Mouse (Mus musculus) neural tube, embryonic 15.5 days (tissue): ENCODE results near the gene Rnf115. TPM values are rescaled to one million over a fixed set of nuclear protein-coding genes. Genes with fewer than 3 reads are reported as not detected.

Experiments
- ATAC-seq: fragments of 200-750 bp; cut with Nextera tagmentation; 2 replicates; pipeline ENCODE4 v1.8.0; 2017; ENCODE audit warnings: mild to moderate bottlenecking, moderate TSS enrichment, moderate library complexity; ENCODE audit not compliant: low FRiP score
- H3K27ac ChIP-seq: fragments of 300-500 bp; sonication (generic); replicated peaks from 2 replicates; pipeline ENCODE4 v1.5.1; 2015; ENCODE audit warnings: mild to moderate bottlenecking, inconsistent platforms
- H3K27me3 ChIP-seq: fragments of 300-500 bp; sonication (generic); replicated peaks from 2 replicates; pipeline ENCODE4 v1.6.1; 2015; ENCODE audit warnings: inconsistent platforms
- H3K36me3 ChIP-seq: fragments of 300-500 bp; sonication (generic); 2 replicates; pipeline ENCODE4 v1.6.1; 2015; ENCODE audit warnings: inconsistent platforms
- H3K4me1 ChIP-seq: fragments of 300-500 bp; sonication (generic); 2 replicates; pipeline ENCODE4 v1.6.1; 2015; ENCODE audit warnings: inconsistent platforms
- H3K4me2 ChIP-seq: fragments of 300-500 bp; sonication (generic); 2 replicates; pipeline ENCODE4 v1.6.1; 2015; ENCODE audit warnings: inconsistent platforms, mild to moderate bottlenecking, moderate library complexity
- H3K4me3 ChIP-seq: fragments of 300-500 bp; sonication (generic); replicated peaks from 2 replicates; pipeline ENCODE4 v1.5.1; 2015; ENCODE audit warnings: mild to moderate bottlenecking, inconsistent platforms
- H3K9ac ChIP-seq: fragments of 300-500 bp; sonication (generic); replicated peaks from 2 replicates; pipeline ENCODE4 v1.6.1; 2015; ENCODE audit warnings: mild to moderate bottlenecking, inconsistent platforms
- H3K9me3 ChIP-seq: fragments of 300-500 bp; sonication (generic); replicated peaks from 2 replicates; pipeline ENCODE4 v1.6.1; 2016; ENCODE audit warnings: inconsistent platforms
- WGBS: fragments of 180-500 bp; shearing (Covaris S2); methylation state at CpG from one replicate; pipeline ENCODE4 v1.1.7; 2015; ENCODE audit warnings: mixed read lengths; 5-methylcytosine and 5-hydroxymethylcytosine counted together
- polyA plus RNA-seq: library from polyadenylated mRNA; unstranded; fragments of >200 nt; fragmentation: Nextera tagmentation; extraction: Ambion mirVana; gene quantifications from 2 replicates; pipeline ENCODE4 v1.2.1, GENCODE M21; 2015

Rnf115 gene
- polyA plus RNA-seq, 1 experiment from 2014 or later: 77.9 TPM

DNA sequence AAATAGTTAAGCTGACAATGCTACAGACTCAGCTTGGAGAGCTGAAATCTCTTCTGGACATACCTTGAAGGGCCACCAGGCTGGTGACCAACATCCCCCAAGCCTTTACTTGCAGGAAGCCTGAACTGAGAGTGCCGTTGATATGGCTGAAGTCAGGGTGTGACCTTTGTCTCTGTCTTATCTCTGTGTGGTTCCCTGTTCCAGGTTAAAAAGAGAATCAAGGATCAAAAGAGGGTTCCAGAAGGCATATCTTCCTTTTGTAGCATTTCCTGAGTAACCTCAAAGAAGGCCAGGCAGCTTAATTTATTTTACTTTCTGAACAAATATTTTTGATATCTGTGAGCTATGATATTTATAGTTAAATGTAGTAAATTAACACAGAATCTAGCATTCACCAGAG, 74.8 kb downstream of the Rnf115 start:
- ATAC-seq: no peak
- Histone ChIP-seq H3K36me3 (no peaks in the 10 kb centered on the region; the same call in 1 of the 2 replicates), H3K27me3 (no peaks in the 10 kb centered on the region), H3K27ac (no peak overlapping the region), H3K9ac (no peak overlapping the region), H3K9me3 (no peaks in the 10 kb centered on the region), H3K4me2 (no peak overlapping the region), H3K4me3 (no peak overlapping the region), H3K4me1 (no peaks in the 10 kb centered on the region)
- 80% methylated on average over 1 of the region's 1 CpGs for WGBS

DNA sequence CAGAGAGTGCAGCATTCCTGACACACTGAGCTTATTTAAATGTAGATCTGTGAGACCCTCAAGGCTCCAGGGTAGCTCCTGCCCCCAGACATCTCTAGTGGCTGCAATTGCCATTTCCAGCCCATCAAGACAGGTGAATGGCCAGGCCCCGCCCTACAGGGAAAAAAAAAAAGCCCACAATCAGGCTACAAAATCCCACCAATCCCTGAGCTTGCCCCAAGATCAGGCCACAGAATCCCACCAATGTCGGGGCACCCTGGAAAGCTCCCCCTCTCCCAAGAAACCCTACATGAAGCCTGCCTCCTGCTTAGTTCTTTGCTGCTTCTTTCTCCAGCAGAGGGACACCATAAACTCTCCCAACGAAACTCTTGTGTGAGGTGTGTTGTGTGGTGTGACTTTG, 80.7 kb downstream of the Rnf115 start:
- Histone ChIP-seq H3K4me3 (no peak overlapping the region), H3K36me3 (no peaks in the 10 kb centered on the region; the same call in 1 of the 2 replicates), H3K27ac (no peak overlapping the region), H3K27me3 (no peaks in the 10 kb centered on the region), H3K9me3 (no peaks in the 10 kb centered on the region), H3K4me2 (no peak overlapping the region), H3K4me1 (0 out of 2 replicates have a peak, but pooled peaks cover under 1% of the 10 kb centered on the region), H3K9ac (no peak overlapping the region)
- 78% methylated on average over 3 of the region's 3 CpGs for WGBS
- no peak for ATAC-seq

DNA sequence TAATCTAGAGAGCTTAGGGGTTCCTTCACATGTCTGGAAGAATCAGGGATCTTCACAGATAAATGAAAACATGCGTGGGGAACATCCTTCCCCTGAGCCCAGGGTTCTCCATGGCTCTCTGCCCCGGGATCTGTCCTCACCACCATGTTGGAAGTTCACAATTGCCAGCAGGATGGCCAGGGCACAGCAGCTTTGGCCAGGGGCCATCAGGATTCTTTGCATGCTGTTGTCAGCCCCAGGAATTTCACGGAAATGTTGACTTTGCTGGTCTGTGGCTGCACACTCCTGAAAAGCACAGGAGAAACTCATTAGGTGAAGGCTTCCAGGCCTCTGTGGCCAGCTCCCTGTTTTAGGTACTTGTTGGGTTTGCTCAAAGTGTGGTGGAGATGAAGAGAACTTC, 81.2 kb downstream of the Rnf115 start:
- H3K9ac ChIP-seq: no peak overlapping the region
- H3K4me1 ChIP-seq: peaks cover 5% of the 10 kb centered on the region; the same call in 1 of the 2 replicates
- no peaks in the 10 kb centered on the region; the same call in 1 of the 2 replicates for H3K36me3 ChIP-seq
- 82% methylated on average over 3 of the region's 3 CpGs for WGBS
- no peak overlapping the region for H3K4me2 ChIP-seq
- H3K27ac ChIP-seq: no peak overlapping the region
- no peaks in the 10 kb centered on the region for H3K27me3 ChIP-seq
- no peak for ATAC-seq
- no peaks in the 10 kb centered on the region for H3K9me3 ChIP-seq
- no peak overlapping the region for H3K4me3 ChIP-seq

- 90% methylated on average over 3 of the region's 3 CpGs for WGBS
- no peak for ATAC-seq
Observed at GRCm38 (mm10) chr3:96811232-96811631, 83.8 kb downstream of the Rnf115 start.

DNA sequence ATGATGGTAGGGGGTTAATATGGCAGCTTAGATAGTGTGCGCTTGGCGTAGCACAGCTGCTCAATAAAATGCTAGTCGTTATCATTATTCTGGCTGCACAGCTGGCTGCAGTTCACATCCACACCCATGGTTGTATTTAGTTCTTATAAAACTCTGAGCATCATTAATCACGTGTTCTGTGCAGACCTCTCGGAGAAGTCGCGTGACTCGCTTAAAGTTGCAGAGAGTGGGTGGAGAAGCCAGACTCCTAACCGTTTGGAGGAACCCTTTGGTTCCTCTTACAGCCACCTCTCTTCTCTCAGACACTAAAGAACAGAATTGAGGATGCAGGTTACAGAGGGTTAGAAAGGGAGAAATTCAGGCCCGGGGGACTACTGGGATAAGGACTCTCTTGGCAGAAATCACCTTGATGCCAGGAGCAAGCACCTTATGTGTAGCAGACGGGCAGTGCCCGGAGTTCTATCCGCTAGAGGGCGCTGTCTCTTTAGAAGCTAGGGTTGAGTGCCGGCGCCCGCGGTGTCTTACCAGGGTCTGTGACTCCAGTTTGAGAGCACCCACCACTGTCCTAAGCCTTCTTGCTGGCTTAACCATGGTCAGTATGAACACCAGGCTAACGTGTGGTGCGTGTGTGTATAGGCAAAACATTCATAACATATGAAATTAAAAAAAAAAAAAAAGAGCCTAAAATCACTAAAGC, 85.1 kb downstream of the Rnf115 start:
- no peak for ATAC-seq
- peak overlapping the region; percentile 30; the same call in 1 of the 2 replicates for H3K4me2 ChIP-seq
- no peaks in the 10 kb centered on the region for H3K9me3 ChIP-seq
- no peak overlapping the region for H3K9ac ChIP-seq
- H3K27ac ChIP-seq: no peak overlapping the region
- 50% methylated on average over 20 of the region's 20 CpGs for WGBS
- H3K4me1 ChIP-seq: peaks cover 7% of the 10 kb centered on the region; the same call in 1 of the 2 replicates
- no peak overlapping the region for H3K4me3 ChIP-seq
- H3K36me3 ChIP-seq: no peaks in the 10 kb centered on the region
- H3K27me3 ChIP-seq: no peaks in the 10 kb centered on the region

More at GRCm38 (mm10) chr3:96811232-96811631, 83.8 kb downstream of the Rnf115 start:
- Histone ChIP-seq H3K9me3 (no peaks in the 10 kb centered on the region), H3K36me3 (no peaks in the 10 kb centered on the region), H3K4me1 (peaks cover 7% of the 10 kb centered on the region; the same call in 1 of the 2 replicates), H3K4me3 (no peak overlapping the region), H3K27me3 (no peaks in the 10 kb centered on the region), H3K4me2 (no peak overlapping the region), H3K9ac (no peak overlapping the region), H3K27ac (no peak overlapping the region)

DNA sequence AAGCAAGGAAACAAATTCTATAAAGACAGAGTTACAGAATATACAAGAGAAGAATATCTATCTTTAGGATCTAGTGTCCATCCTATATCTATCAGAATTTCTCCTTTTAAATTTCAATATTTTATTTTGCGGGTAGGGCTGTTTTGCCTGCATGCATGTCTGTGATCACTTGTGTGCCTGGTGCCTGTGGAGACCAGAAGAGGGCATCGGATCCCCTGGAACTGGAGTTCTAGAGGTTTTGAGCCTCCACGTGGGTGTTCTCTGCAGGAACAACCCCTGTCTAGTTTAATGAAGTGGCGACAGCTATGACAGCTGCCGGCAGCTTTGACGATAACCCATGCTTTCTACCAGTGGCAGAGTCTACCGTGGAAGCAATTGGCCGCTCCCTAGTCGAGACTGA, 85.6 kb downstream of the Rnf115 start:
- Histone ChIP-seq H3K4me2 (0 out of 2 replicates have a peak overlapping the region, but pooled peaks have one; percentile 30), H3K4me3 (no peak overlapping the region), H3K27ac (no peak overlapping the region), H3K9me3 (no peaks in the 10 kb centered on the region), H3K27me3 (no peaks in the 10 kb centered on the region), H3K4me1 (peaks cover 7% of the 10 kb centered on the region; the same call in 1 of the 2 replicates), H3K9ac (no peak overlapping the region), H3K36me3 (no peaks in the 10 kb centered on the region)
- no peak for ATAC-seq
- WGBS: 36% methylated on average over 9 of the region's 9 CpGs

GRCm38 (mm10) chr3:96813591-96814244, 86.3 kb downstream of the Rnf115 start:
- ATAC-seq: no peak; the same call in 1 of the 2 replicates
- Histone ChIP-seq H3K4me1 (peaks cover 7% of the 10 kb centered on the region; the same call in 1 of the 2 replicates), H3K27me3 (no peaks in the 10 kb centered on the region), H3K36me3 (no peaks in the 10 kb centered on the region), H3K9me3 (no peaks in the 10 kb centered on the region), H3K4me2 (no peak overlapping the region), H3K9ac (no peak overlapping the region), H3K4me3 (no peak overlapping the region), H3K27ac (no peak overlapping the region)
- 71% methylated on average over 7 of the region's 7 CpGs for WGBS

DNA sequence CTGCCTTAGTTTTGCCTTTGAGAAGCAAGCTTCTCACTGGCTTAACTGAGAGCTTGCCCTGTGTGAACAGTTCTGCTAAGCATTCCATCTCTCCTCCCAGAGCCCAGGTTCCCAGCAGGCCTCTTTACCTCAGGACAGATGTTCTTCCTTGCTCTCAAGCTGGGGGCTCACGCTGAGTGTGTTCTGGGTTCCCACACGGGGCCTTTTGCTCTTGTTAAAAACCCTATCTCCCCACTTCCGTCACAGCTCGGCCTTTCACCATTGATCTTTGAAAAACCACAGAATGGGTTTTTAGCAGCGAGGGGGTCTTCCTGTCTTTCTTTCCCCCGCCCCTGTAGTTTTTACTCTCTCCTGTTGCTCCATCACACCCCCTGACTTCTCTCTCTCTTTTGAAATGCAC, 86.9 kb downstream of the Rnf115 start:
- H3K36me3 ChIP-seq: no peaks in the 10 kb centered on the region
- no peaks in the 10 kb centered on the region for H3K9me3 ChIP-seq
- no peak overlapping the region for H3K4me2 ChIP-seq
- H3K4me1 ChIP-seq: peaks cover 7% of the 10 kb centered on the region; the same call in 1 of the 2 replicates
- WGBS: 56% methylated on average over 6 of the region's 6 CpGs
- H3K27ac ChIP-seq: no peak overlapping the region
- no peak for ATAC-seq
- no peak overlapping the region for H3K4me3 ChIP-seq
- no peaks in the 10 kb centered on the region for H3K27me3 ChIP-seq
- no peak overlapping the region for H3K9ac ChIP-seq

GRCm38 (mm10) chr3:96820116-96820915, 92.9 kb downstream of the Rnf115 start:
- WGBS: 83% methylated on average over 6 of the region's 6 CpGs
- H3K4me2 ChIP-seq: no peak overlapping the region
- no peak overlapping the region for H3K4me3 ChIP-seq
- no peak overlapping the region for H3K27ac ChIP-seq
- no peak for ATAC-seq
- H3K4me1 ChIP-seq: 0 out of 2 replicates have a peak, but pooled peaks cover 2% of the 10 kb centered on the region
- H3K27me3 ChIP-seq: no peaks in the 10 kb centered on the region
- no peaks in the 10 kb centered on the region for H3K9me3 ChIP-seq
- no peak overlapping the region for H3K9ac ChIP-seq
- no peaks in the 10 kb centered on the region for H3K36me3 ChIP-seq

- Histone ChIP-seq H3K27me3 (no peaks in the 10 kb centered on the region), H3K4me1 (0 out of 2 replicates have a peak, but pooled peaks cover 2% of the 10 kb centered on the region), H3K36me3 (no peaks in the 10 kb centered on the region), H3K4me3 (no peak overlapping the region), H3K9ac (no peak overlapping the region), H3K4me2 (no peak overlapping the region), H3K27ac (no peak overlapping the region), H3K9me3 (no peaks in the 10 kb centered on the region)
- no peak for ATAC-seq
- 92% methylated on average over 4 of the region's 4 CpGs for WGBS
Observed at GRCm38 (mm10) chr3:96821581-96821980, 94.1 kb downstream of the Rnf115 start.

DNA sequence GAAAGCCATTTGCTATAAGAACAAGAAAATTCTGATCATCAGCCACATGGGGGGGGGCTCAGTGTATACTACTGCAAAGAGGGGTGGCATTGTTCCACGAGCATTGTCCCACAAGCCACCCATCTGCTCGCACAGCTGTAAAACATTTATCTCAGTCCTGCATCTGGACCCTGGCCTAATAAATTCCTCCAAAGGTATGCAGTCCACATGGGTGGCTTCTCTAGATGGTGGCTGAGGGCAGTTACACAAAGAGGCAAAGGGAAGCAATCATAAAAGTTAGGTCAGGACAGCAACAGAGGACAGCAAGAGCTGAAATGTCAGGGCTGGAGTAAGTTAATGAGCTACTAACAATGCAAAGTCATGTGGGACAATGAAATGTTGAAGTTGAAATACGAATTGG, 96.2 kb downstream of the Rnf115 start:
- no peak overlapping the region for H3K27ac ChIP-seq
- no peak overlapping the region for H3K4me3 ChIP-seq
- H3K9ac ChIP-seq: no peak overlapping the region
- no peaks in the 10 kb centered on the region for H3K36me3 ChIP-seq
- no peak for ATAC-seq
- peaks cover 7% of the 10 kb centered on the region for H3K4me1 ChIP-seq
- 19% methylated on average over 3 of the region's 3 CpGs for WGBS
- no peaks in the 10 kb centered on the region for H3K9me3 ChIP-seq
- no peaks in the 10 kb centered on the region for H3K27me3 ChIP-seq
- H3K4me2 ChIP-seq: no peak overlapping the region
